Mouse (Mus musculus) limb, embryonic 10.5 days (tissue): ENCODE data around the gene Psat1. TPM values are rescaled to one million over a fixed set of nuclear protein-coding genes. Genes with fewer than 3 reads are reported as not detected.

ENCODE experiments used
- DNase-seq: peaks from one replicate; pipeline ENCODE4 v3.0.0-alpha.2; 2017; ENCODE audit warnings: low spot score
- H3K27ac ChIP-seq: fragments of 300-500 bp; sonication (generic); 2 replicates; pipeline ENCODE4 v1.5.1; 2016; ENCODE audit warnings: mild to moderate bottlenecking
- H3K27me3 ChIP-seq: fragments of 300-500 bp; sonication (generic); 2 replicates; pipeline ENCODE4 v1.6.1; 2016; ENCODE audit warnings: low read depth, mild to moderate bottlenecking; ENCODE audit not compliant: poor library complexity, severe bottlenecking
- H3K36me3 ChIP-seq: fragments of 300-500 bp; sonication (generic); 2 replicates; pipeline ENCODE4 v1.6.1; 2016; ENCODE audit warnings: mild to moderate bottlenecking, moderate library complexity
- H3K4me1 ChIP-seq: fragments of 300-500 bp; sonication (generic); 2 replicates; pipeline ENCODE4 v1.6.1; 2016
- H3K4me3 ChIP-seq: fragments of 300-500 bp; sonication (generic); 2 replicates; pipeline ENCODE4 v1.5.1; 2016; ENCODE audit warnings: mild to moderate bottlenecking, moderate library complexity
- H3K9me3 ChIP-seq: fragments of 300-500 bp; sonication (generic); replicated peaks from 2 replicates; pipeline ENCODE4 v1.6.1; 2016; ENCODE audit warnings: mild to moderate bottlenecking
- WGBS: fragments of 180-500 bp; shearing (Covaris S2); methylation state at CpG from one replicate; pipeline ENCODE4 v1.1.7; 2016; 5-methylcytosine and 5-hydroxymethylcytosine counted together
- polyA plus RNA-seq: library from polyadenylated mRNA; unstranded; fragments of >200 nt; fragmentation: Nextera tagmentation; extraction: Ambion mirVana; gene quantifications from 2 replicates; pipeline ENCODE4 v1.2.1, GENCODE M21; 2016

Gene Psat1
- polyA plus RNA-seq, 1 experiment from 2014 or later = 93.3 TPM

DNA sequence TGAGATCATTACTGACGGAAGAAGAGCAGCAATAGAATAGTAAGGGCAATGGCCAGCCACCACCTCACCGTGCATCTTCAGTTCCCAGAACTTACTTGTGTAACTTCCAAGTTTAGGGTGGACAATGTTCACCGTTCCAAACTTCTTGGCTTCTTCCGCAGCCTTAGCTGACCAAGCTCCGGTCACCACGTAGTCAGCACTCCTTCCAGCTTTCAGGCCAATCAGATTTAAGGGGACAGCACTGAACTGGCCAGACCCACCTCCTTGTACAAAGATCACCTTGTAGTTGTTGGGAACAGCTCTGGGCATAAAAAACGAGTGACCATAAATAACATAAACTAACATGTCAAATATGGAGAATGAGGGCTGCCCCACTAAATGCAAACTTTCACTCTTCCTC lies 29.0 kb downstream of the Psat1 start:
- Histone ChIP-seq H3K27ac (no peak overlapping the region), H3K4me3 (no peak overlapping the region), H3K36me3 (peaks cover 66% of the 10 kb centered on the region), H3K9me3 (no peaks in the 10 kb centered on the region), H3K27me3 (no peaks in the 10 kb centered on the region), H3K4me1 (peaks cover under 1% of the 10 kb centered on the region)
- WGBS = 94% methylated on average over 7 of the region's 7 CpGs
- DNase-seq = no peak

- 97% methylated on average over 9 of the region's 9 CpGs for WGBS
- no peak for DNase-seq
- Histone ChIP-seq H3K27ac (no peak overlapping the region), H3K9me3 (no peaks in the 10 kb centered on the region), H3K4me3 (no peak overlapping the region), H3K4me1 (no peaks in the 10 kb centered on the region), H3K36me3 (peaks cover 92% of the 10 kb centered on the region), H3K27me3 (no peaks in the 10 kb centered on the region)
Measured at GRCm38 (mm10) chr19:15913249-15913997, 33.7 kb downstream of the Psat1 start.

- H3K36me3 ChIP-seq = peaks cover 92% of the 10 kb centered on the region
- 96% methylated on average over 5 of the region's 5 CpGs for WGBS
- H3K9me3 ChIP-seq = no peaks in the 10 kb centered on the region
- H3K4me1 ChIP-seq = no peaks in the 10 kb centered on the region
- no peak overlapping the region for H3K27ac ChIP-seq
- DNase-seq = no peak
- H3K27me3 ChIP-seq = no peaks in the 10 kb centered on the region
- H3K4me3 ChIP-seq = no peak overlapping the region
Measured at GRCm38 (mm10) chr19:15911441-15911840, 35.7 kb downstream of the Psat1 start.

- DNase-seq = no peak
- no peaks in the 10 kb centered on the region for H3K27me3 ChIP-seq
- H3K9me3 ChIP-seq = no peaks in the 10 kb centered on the region
- no peak overlapping the region for H3K4me3 ChIP-seq
- WGBS = 93% methylated on average over 3 of the region's 3 CpGs
- no peak overlapping the region for H3K27ac ChIP-seq
- H3K36me3 ChIP-seq = peaks cover 93% of the 10 kb centered on the region
- no peaks in the 10 kb centered on the region for H3K4me1 ChIP-seq
Measured at GRCm38 (mm10) chr19:15910987-15911386, 36.1 kb downstream of the Psat1 start.

GRCm38 (mm10) chr19:15910488-15910887 lies 36.6 kb downstream of the Psat1 start:
- Histone ChIP-seq H3K9me3 (no peaks in the 10 kb centered on the region), H3K4me3 (no peak overlapping the region), H3K27me3 (no peaks in the 10 kb centered on the region), H3K36me3 (peaks cover 97% of the 10 kb centered on the region), H3K27ac (no peak overlapping the region), H3K4me1 (no peaks in the 10 kb centered on the region)
- WGBS = 95% methylated on average over 1 of the region's 1 CpGs
- no peak for DNase-seq

DNA sequence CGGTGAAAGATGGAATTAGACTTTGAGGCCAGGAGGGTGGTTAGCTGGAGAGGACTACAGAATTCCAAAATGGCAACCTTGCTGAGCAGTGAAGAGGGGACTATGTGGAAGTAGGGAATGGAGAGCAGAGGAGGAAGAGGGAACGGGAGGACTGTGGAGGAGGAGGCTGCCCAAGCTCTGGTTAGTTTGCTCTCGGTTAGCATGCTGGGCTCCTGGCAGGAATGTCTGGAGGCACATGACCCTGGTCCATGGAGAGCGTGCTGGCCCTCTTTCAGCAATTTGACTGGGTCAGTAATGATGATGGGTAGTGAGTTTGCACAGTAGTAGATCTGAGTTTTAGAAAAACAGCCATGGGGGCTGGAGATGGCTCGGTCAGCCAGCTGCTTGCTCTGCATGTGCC lies 39.1 kb downstream of the Psat1 start:
- 91% methylated on average over 5 of the region's 5 CpGs for WGBS
- Histone ChIP-seq H3K36me3 (peaks cover 88% of the 10 kb centered on the region), H3K27me3 (no peaks in the 10 kb centered on the region), H3K4me1 (peaks cover 9% of the 10 kb centered on the region), H3K27ac (no peak overlapping the region), H3K9me3 (no peaks in the 10 kb centered on the region), H3K4me3 (no peak overlapping the region)
- no peak for DNase-seq

DNA sequence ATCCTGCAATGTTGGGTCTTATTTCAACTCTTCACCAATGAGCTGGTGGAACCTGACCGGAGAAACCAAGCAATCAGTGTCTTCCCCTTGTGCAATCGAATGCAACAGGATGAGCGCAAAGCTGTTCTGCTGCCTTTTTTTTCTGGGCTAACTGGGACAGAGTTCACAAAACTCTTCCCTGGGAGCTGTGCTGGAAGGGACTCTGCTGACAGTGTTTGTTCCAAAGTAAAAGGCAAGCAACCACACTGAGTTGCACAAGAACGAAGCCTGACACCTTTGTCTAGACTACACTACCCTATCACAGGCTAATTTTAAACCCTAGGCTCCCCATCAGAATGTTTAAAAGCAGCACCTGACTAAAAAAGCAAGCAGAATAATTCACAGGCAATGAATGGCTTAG lies 42.4 kb downstream of the Psat1 start:
- Histone ChIP-seq H3K27ac (no peak overlapping the region), H3K36me3 (peaks cover 56% of the 10 kb centered on the region), H3K4me3 (no peak overlapping the region), H3K27me3 (no peaks in the 10 kb centered on the region), H3K4me1 (peaks cover 9% of the 10 kb centered on the region), H3K9me3 (no peaks in the 10 kb centered on the region)
- WGBS = 95% methylated on average over 4 of the region's 4 CpGs
- peak; percentile 18 for DNase-seq

DNA sequence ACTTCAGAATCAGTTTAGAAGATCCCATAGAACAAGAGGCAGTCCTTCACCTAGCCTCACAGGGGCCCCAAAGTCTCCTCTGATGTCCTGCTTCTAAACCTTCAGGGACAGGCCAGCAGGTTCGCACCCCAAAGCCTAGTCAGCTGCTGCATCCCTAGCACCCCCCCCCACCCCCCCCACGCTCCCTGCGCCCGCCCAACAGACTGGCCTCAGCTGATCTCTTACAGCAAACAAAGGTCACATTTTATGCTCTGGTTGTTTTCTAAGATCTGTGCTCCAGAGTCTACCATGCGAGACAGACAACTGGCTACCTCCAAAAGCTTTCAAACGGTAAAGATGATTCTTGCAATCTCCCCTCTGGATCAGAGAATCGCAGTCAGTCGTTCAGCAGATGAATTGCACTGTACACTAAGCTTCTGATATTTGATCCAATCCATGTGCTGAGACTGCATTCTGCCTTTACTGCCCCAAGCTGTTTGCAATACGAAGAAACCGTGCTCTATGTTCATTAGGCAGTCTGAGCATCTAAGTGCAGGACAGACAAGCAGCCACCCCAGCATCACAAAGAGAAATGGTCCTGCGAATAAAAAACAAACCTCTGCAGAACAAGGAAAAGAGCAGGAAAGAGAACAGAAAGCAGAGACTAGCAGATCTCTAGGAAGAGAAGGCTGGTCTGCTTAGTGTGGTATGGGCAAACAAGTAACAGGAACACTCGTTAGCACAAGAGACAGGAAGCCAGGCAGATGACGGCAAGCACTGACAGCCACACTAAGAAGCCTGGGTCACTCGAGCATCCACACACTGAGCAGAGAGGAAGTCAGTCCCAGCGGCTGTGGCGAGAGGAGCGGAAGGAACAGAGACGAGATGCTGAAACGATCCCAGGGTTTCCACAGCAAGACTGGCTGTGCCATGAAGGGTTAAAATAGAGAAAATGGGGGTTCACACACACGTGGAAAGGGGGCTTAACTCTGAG lies 43.3 kb downstream of the Psat1 start:
- Histone ChIP-seq H3K27ac (no peak overlapping the region), H3K27me3 (no peaks in the 10 kb centered on the region), H3K4me1 (peaks cover 9% of the 10 kb centered on the region), H3K4me3 (no peak overlapping the region), H3K36me3 (peaks cover 46% of the 10 kb centered on the region), H3K9me3 (no peaks in the 10 kb centered on the region)
- DNase-seq = no peak
- WGBS = 75% methylated on average over 20 of the region's 20 CpGs

DNA sequence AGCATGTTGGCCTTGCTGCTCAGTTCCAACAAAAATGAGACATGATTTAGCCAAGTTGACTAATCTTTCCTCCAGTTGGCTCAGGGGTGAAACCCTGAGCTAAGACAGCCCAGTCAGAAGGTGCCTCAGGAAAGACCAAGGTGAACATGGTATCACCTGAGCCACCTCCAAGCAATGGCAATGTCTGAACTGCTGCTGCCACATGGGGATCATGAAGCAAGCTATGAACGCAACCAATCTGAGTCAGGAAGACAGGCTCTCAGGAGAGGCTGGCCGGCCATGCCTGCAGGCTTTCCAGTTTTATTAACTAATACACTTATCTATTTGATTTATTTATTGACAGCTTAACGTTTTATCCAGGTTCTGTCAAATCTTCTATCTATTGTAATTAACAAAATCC lies 51.5 kb downstream of the Psat1 start:
- Histone ChIP-seq H3K27ac (no peak overlapping the region), H3K27me3 (no peaks in the 10 kb centered on the region), H3K4me1 (no peaks in the 10 kb centered on the region), H3K9me3 (no peaks in the 10 kb centered on the region), H3K4me3 (no peak overlapping the region), H3K36me3 (no peaks in the 10 kb centered on the region)
- WGBS = 84% methylated on average over 3 of the region's 3 CpGs
- DNase-seq = no peak

DNA sequence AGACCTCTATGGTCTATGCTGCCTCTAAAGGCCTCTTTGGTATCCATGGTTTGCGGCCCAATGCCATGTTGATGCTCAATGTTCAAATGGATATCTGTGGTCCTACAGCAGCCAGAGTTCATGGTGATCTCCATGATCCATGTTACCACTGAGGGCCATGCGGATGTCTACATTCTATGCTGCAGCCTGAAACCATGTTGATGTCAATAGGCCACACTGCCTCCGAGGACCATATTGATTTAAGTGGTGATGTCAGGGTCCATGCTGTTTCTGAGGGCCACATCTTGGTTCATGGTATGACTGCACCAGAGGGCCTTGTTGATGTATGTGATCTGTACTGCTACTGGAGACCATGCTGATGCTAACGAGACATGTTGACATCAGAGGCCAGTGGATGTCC lies 55.0 kb downstream of the Psat1 start:
- 91% methylated on average over 4 of the region's 4 CpGs for WGBS
- Histone ChIP-seq H3K4me1 (no peaks in the 10 kb centered on the region), H3K27ac (no peak overlapping the region), H3K27me3 (no peaks in the 10 kb centered on the region), H3K4me3 (no peak overlapping the region), H3K36me3 (no peaks in the 10 kb centered on the region), H3K9me3 (no peaks in the 10 kb centered on the region)
- no peak for DNase-seq

GRCm38 (mm10) chr19:15888466-15888865 lies 58.7 kb downstream of the Psat1 start:
- no peaks in the 10 kb centered on the region for H3K9me3 ChIP-seq
- 97% methylated on average over 4 of the region's 4 CpGs for WGBS
- no peaks in the 10 kb centered on the region for H3K4me1 ChIP-seq
- no peaks in the 10 kb centered on the region for H3K36me3 ChIP-seq
- H3K4me3 ChIP-seq = no peak overlapping the region
- H3K27ac ChIP-seq = no peak overlapping the region
- no peaks in the 10 kb centered on the region for H3K27me3 ChIP-seq
- DNase-seq = no peak

- H3K4me1 ChIP-seq = no peaks in the 10 kb centered on the region
- H3K27ac ChIP-seq = no peak overlapping the region
- H3K4me3 ChIP-seq = no peak overlapping the region
- peak; percentile 24 for DNase-seq
- H3K36me3 ChIP-seq = no peaks in the 10 kb centered on the region
- no peaks in the 10 kb centered on the region for H3K27me3 ChIP-seq
- WGBS = 76% methylated on average over 11 of the region's 11 CpGs
- H3K9me3 ChIP-seq = no peaks in the 10 kb centered on the region
Measured at GRCm38 (mm10) chr19:15882705-15883426, 64.3 kb downstream of the Psat1 start.

- Histone ChIP-seq H3K9me3 (no peaks in the 10 kb centered on the region), H3K27me3 (no peaks in the 10 kb centered on the region), H3K27ac (no peak overlapping the region), H3K36me3 (no peaks in the 10 kb centered on the region), H3K4me3 (no peak overlapping the region), H3K4me1 (no peaks in the 10 kb centered on the region)
- peak; percentile 9 for DNase-seq
- 77% methylated on average over 8 of the region's 8 CpGs for WGBS
Measured at GRCm38 (mm10) chr19:15880731-15881130, 66.4 kb downstream of the Psat1 start.
